Mouse (Mus musculus) lung, postnatal 25 days (tissue): Measurements from ENCODE around the gene Ap4m1.

Source experiments
- DNase-seq: peaks from one replicate; pipeline ENCODE4 v3.0.0; 2022; ENCODE audit warnings: low spot score

Gene Ap4m1

DNA sequence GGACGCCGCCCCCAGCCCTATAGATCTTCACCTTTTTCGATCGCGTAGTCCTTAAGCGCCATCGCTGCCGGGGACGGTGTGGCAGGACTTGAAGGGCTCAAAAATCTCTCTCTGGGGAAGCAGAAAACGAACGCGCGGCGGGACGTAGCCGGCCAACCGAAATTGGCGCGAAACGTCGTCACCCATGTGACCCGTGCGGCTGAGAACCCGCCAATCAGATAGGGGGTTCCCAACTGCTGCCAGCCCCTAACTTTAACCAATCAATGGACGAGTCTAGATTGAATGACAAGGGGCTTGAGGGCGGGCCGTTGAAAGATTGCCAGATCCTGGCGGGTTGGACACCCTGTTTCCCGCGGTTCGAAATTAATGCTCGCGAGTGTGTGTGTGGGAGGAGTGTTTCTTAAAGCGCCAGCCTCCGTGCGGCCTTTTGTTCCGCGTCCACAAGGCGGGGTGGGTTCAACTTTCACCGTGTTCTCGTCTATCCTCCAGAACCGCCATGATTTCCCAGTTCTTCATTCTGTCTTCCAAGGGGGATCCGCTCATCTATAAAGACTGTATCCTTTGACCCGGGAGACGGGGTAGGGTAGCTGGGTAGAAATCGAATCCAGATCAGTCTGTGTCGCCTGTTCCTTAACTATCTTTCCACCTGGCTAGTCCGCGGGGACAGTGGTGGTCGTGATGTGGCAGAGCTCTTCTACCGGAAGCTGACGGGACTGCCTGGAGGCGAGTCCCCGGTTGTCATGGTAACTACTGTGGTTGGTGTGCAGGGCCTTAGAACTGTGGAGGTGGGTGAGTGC is at the start of gene Ap4m1, which contains the start of gene Mcm7:
Gene Ap4m1, plus strand, starts transcription at position 308 of the 797 bp plus-strand sequence.
Gene Mcm7, minus strand, starts transcription at position 728 of the 797 bp plus-strand sequence.
- peak; percentile 99 for DNase-seq

DNA sequence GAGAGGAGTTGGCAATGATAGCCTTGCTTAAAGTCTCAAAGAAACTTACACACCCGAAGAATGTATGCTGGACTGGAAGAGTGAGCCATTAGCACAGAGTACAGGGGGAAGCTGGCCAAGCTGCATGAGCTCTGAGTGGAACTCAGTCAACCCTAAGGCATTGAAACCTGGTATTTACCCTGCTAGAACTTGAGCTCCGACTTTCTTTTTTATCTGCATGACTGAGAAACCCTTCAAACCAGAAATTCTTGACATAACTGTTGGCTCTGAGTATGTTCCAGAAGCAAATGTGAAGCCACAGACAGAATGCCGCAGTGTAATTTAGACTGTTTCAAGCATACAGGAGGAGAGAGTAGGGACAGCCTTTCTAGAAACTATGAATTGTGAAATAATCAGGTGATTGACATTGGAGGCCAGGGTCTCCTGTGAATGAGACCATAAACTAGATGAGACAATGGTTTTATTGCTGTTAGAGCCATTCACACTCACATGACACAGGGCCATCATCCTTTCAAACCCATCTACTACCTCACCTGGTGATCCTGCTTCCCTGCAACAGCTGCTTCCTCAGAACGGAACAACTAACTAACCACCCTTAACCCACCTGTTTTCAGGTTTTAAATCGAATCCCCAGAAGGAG is 39.3 kb upstream of the Ap4m1 start:
- DNase-seq, result peak; percentile 43

DNA sequence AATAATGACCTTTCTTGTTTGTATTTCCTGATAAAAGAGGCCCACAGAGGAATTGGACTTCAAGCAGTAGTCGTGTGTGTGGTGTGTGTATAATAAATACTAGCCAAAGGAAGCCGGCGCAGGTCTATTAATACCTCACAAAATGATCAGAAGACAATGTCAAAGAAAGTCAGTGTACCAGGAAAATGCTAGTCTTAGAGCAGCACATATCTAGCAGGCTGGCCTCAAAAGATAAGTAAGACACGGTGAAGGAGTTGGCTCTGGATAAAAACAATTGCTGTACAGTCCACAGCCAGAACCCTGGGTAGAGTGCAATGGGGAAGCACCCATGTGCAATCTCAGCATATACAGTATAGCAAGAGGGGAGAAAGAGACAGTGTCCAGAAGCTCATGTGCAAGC is 34.5 kb upstream of the Ap4m1 start:
- DNase-seq, result no peak

DNA sequence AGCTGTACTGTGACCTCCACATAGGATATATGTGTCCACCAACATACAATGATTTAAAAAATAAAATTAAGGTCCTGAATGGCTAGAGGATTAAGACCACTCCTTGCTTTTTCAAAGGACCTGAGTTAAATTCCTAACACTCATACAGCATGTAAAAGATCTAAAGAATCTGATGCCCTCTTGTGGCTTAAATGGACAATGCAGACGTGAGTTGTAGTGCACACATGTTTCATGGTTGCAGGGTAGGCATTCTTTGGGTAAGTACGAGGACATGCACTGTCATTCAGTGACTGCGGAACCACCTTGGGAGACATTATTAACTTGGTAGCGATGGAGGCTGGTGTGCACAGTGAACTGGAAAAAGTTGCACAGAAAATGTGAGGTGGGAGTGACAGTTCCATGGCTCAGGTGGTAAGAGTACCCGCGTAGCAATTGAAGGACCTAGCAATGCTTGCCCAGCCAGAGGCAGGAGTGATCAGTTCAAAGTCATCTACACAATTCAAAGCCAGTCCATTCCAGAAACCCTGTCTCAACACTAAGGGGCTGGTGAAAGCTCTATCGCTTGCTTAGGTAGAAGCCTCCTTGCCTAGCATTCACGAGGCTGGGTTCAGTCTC is 33.8 kb upstream of the Ap4m1 start:
- peak; percentile 35 for DNase-seq

DNA sequence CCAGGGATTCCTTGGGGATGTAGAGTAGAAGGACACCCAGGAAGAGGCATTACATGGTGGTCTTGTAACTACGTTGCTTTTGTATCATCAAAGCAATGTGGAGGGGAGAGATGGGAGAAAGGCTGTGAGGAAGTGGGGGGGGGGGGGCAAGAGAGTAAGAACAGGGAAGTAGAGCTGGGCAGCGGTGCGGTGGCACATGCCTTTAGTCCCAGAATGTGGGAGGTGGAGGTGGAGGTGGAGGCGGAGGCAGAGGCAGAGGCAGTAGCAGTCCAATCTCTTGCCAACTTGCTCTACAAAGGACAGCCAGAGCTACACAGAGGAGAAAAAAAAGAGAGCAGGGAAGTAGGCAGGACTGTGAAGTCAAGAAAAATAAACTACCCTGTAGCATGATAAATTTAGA is 33.2 kb upstream of the Ap4m1 start:
- DNase-seq, result no peak

DNA sequence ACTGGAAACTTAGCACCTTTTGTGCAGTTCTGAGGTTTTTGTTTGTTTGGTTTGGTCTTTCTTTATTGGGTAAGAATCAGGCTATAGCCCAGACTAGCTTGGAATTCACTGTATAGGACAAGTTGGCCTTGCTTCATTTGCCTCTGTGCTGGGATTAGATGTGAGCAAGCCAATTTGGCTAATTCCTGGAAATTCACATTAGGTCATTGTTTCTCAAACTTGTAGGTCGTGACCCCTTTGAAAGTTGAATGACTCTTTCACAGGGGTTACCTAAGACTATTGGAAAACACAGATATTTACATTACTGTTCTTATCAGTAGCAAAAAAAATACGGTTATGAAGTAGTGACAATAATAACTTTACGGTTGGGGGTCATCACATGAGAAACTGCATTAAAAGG is 17.4 kb upstream of the Ap4m1 start:
- no peak for DNase-seq

DNA sequence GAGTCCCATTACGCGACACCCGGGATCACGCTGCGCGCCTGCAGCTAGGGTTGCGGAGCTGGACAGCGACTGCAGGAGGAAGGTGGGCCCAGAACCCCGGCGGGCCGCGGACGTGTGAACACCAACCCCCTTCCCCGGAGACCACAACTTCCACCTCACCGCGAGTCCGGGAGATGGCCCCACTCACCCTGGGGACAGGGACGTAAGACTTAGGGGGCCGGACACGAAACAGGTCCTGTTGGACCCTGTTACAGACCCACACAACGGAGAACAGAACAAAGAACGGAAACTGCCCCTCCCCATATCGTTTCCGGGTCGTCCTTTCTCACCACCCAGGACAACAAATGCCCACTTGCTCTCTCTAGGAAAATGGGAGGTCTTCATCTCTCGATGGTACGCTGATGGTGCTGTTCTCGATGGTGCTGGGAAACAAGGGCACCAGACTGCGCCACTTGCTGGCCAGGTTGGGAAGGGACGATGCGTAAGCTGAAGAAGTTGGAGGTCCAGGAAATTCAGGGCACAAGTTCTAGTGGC is 16.3 kb upstream of the Ap4m1 start, which contains the start of gene Zfp113:
Gene Zfp113, minus strand, starts transcription at position 302 of the 534 bp plus-strand sequence.
- peak; percentile 96 for DNase-seq

DNA sequence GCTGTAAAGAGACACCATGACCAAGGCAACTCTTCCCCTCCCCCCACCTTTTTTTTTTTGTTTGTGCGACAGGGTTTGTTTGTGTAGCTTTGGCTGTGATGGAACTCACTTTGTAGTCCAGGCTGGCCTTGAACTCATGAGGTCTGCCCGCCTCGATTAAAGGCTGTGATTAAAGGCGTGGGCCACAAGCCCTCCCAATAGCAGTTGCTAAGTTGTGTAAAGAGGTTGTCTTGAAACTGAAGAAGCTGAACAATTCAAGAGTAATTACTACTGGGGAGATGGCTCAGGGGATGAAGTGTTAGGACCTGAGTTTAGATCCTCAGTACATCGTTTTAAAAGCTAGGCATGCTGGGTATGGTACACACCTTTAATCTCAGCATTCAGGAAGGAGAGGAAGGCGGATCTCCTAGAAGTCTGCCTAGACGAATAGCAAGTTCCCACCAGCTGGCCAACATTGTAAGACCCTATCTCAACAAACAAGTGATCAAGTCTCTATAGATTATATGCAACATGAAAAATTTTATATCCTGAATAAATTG is 11.5 kb upstream of the Ap4m1 start:
- no peak for DNase-seq

DNA sequence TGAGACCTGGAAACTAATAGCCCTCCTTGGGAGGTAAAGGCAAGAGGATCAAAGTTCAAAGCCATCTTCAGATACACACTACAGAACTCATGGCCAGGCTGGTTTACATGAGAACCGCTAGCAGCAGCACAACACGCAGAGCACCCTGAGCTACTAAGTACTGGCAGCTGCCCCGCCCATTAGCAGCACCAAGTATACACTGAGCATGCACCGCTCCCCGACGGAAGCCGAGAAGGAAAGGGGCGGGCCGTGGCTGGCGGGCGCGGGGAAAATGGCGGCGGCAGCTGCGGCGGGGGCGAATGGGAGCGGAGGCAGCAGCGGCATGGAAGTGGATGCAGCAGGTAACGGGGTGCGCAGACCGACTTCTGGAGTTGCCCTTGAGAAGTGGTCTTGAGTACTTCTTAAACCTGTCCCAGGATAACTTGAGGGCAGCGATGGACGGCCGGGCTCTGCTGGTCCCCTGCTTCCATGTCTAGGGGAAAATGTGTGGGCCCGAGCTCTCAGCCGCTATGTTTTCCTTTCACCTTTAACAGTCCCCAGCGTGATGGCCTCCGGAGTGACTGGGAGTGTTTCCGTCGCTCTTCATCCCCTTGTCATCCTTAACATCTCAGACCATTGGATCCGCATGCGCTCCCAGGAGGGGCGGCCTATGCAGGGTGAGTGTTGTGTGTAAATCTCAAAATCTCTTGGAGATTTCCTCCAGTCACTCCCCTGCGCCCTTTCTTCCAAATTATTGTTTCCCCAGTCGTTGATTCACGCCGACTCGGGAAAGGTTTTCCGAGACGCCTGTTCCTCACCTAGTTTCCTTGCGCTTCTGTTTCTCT is 10.7 kb upstream of the Ap4m1 start, which contains the start of gene Cops6:
Gene Cops6, plus strand, starts transcription at position 230 of the 824 bp plus-strand sequence.
- DNase-seq, result peak; percentile 95

DNA sequence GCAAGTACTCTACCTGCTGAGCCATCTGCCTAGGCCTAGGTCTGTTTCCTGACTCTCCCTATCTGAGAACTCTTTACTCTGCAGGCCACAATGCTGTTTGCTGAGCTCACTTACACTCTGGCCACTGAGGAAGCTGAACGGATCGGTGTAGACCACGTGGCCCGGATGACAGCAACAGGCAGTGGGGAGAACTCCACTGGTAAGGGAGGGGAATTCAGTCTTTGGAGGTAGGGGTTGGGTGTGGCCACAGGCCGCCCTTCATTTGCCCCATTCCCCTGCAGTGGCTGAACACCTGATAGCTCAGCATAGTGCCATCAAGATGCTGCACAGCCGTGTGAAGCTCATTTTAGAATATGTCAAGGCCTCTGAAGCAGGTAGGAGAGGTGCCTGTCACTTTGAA is 8.8 kb upstream of the Ap4m1 start:
- DNase-seq, result no peak

DNA sequence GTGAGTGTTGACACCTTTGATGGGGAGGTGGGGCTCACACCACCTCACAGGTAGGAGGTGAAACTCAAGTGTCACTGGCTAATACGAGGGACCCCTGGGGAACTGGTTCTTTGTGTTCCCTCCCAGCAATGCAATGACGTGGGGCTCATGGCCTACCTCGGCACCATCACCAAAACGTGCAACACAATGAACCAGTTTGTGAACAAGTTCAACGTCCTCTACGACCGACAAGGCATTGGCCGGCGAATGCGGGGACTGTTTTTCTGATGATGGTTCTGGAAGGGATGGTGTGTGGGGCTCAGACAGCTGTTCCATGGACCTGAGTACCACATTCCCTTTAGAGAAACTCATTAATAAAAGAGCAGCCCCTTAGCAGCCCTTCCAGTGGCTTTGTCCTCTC is 8.2 kb upstream of the Ap4m1 start:
- no peak for DNase-seq

DNA sequence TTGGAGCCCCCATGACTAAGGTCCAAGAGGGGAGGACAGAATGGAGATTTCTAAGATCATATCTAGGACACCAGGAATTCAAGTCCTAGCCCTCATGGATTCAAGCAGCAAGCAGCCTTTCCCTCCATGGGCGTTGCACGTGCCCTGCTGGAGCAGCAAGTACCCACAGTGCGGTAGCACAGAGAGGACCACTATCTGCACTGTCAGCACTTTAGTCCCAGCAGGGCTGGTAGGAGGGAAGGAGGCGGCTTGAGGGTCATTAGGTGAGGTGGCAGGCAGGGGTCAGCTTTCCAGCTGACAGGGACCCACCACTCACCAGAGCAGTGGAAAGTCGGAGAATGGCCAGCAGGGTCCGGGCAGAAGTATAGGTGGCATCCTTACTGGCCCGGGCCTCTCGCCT is 6.2 kb upstream of the Ap4m1 start:
- no peak for DNase-seq

DNA sequence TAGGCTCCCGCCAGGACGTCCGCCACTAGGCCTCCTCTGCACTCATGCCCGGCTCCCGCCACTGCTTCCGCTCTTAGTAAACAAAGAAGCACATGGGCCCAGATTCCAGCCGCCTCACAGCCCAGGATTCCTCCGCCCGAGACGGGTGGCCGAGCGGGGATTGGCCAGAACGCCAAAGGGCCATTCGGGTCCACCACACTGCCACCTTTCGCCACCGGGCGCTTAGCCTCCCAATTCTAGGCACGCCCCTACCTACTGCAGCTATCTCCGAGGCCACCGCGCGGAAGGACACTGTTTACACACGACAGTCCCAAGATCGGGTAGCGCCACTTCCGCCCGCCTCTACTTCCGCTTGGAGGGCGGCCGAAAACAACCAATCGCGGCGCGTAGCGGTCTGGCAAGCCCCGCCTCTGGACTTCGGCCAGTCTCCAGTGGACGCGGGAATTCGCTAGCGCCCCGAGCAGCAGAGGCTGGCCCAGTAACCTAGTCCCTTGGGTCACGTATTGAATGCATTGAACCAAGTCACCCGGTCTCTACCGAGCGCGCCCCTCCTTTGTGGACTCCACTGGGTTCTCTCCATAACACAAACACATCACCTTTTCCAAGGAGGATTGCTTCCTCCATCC is 753 bp upstream of the Ap4m1 start:
- DNase-seq, result peak; percentile 97

DNA sequence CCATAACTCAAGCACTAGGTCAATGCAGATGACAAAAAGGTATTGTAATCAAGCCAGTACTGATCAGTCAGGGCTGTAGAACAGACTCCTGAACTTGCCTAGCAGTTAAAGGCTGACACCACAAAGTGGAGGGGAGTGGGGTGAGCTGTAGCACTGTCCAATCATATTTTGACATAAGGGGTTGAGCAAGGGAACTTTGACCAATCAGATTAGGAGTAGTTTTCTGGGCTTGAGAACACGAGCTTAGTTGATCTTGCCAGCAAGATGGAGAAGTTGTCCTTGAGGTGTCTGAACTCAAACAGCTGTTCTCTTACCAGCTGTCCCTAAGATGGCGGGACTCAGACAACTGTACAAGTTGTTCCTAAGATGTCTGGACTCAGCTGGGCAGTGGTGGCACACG is 1.4 kb downstream of the Ap4m1 start:
- no peak for DNase-seq

DNA sequence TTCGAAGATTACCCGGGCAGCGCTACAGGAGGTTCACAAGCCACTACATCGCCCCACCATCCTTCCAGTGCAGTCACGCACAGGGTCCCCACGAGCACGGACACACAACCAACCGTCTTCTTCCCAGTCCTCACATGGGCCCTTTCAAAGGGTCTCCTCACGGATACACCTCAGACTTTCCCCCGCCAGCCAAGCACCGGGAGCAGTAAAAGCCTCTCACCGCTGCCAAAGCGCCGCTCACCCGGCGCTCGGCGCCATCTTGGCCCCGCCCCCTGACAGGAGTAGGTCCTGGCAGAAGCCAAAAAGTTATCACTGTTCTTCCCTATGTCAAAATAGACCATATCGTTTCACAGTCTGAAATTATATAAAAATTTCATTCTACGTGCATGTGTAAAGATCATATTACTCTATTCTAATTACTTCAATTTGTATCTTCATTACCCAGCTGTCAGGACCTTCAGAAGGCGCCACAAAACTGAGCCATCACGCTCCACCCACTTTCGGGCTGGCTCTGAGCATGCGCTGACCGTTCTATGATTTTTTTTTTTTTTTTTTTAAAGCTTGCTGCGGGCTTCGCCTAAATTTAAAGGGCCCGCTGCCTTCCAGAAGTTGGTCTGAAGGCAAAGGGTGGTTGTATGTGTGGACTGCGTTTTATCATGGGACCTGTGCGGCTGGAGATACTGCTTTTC is 15.3 kb downstream of the Ap4m1 start, which contains the start of the genes Taf6 and Cnpy4:
Gene Taf6, minus strand, starts transcription at position 502 of the 689 bp plus-strand sequence.
Gene Cnpy4, plus strand, starts transcription at position 536 of the 689 bp plus-strand sequence.
- DNase-seq, result peak; percentile 90

DNA sequence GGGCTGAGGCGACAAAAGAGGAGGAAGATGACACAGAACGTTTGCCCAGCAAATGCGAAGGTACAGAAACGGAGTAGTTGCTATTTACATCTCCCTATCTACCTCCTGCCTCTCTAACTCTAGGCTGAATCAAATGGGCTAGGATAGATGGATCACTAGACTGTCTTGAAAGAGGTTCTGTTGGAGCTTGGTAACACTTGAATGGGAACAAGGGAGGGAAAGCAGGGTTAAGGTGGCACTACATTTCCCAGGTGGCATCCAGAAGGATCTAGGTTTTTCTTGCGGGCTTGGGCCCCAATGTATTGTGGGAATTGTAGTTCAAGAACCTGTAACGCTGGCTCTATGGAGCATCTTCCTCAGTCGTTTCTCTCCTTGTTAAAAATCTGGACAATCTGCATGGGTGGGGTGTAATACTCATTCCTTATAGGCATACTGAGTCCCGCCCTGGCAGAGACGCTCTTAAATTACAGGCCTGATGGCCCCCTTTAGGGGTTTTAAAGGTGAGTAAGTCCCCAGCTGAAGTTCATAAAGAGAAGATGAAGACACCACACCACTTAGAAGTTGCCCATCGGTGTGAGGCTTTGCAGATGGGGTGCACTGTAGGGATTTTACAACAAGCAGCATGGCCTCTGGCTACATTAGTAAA is 16.0 kb downstream of the Ap4m1 start:
- peak; percentile 85 for DNase-seq

DNA sequence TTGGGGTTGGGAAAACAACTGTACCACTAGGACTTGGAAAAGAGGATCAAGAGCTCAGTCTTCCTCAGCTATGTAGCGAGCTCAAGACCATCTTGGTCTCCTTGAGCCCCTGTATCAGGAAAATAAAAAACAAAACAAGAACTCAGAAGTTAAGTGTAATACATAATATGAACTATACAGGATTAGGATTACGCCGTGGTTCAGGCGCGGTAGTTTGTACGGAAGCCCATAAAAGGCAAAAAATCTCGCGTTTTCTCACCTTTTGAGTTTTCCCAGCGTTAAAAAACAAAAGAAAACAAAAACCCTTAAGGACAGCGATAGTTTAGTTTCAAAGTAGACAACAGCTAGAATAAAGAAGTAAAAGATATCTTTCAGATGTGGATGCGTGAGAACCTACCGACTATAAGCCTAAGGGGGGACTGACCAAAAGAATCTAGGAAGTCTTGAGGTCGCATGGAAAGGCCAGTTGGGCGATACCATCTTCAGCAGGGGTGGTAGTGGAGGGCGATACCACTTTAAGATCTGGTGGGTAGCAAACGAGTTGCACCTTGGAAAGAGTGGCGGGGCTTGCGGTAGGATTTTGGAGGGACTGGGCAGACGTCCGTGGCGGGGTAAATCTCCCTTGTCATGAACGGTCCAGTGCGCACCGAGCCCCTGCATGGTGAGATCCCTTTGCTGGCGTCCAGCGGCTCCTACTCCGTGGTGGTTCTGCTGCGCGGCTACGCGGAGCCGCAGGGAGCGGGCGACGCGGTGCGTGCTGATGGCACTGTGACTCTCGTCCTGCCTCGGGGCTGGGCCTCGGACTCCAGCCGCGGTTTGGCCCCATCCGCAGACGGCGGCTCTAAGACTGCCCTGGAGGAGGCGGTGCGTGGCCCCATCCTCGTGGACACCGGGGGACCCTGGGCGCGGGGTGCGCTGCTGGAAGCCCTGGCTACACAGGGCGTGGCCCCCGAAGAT is 22.2 kb downstream of the Ap4m1 start, which contains the start of gene Mblac1:
Gene Mblac1, plus strand, starts transcription at position 544 of the 957 bp plus-strand sequence.
- DNase-seq, result peak; percentile 88

DNA sequence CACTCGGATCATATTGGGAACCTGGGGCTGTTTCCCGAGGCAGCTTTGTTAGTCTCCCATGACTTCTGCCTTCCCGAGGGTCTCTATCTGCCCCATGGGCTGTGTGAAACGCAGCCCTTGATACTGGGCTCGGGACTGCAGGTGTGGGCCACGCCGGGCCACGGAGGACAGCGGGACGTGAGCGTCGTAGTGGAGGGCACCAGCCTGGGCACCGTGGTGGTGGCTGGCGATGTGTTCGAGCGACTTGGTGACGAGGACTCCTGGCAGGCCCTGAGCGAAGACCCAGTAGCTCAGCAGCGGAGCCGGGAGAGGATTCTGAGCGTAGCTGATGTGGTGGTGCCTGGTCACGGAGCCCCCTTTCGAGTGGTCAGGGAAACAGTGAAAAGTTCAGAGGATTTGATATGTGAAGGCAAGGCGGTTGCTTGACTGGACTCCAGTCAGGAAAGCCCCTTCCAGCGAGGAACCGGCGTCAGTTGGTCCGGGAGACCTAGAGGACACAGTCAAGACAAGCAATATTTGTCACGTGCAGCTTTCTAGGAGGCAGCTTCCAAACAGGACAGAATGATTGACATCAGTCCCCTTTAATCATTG is 23.0 kb downstream of the Ap4m1 start:
- no peak for DNase-seq
